Mouse (Mus musculus) ES-E14 (cell line): ENCODE measurements around the gene Mrpl45.

Source experiments
- CHD2 ChIP-seq: IDR thresholded peaks from 2 replicates; pipeline ENCODE4 v1.6.1; 2014; ENCODE audit warnings: mild to moderate bottlenecking, low read depth, low read length, inconsistent platforms
- HCFC1 ChIP-seq: IDR thresholded peaks from 2 replicates; pipeline ENCODE4 v1.6.1; 2012; ENCODE audit warnings: low read length, inconsistent platforms, borderline replicate concordance; ENCODE audit not compliant: insufficient read depth
- MAFK ChIP-seq: IDR thresholded peaks from 2 replicates; pipeline ENCODE4 v1.6.1; 2014; ENCODE audit warnings: mild to moderate bottlenecking, low read depth, low read length, inconsistent platforms; ENCODE audit not compliant: insufficient read depth
- ZC3H11A ChIP-seq: IDR thresholded peaks from 2 replicates; pipeline ENCODE4 v1.6.1; 2012; ENCODE audit warnings: low read depth, mild to moderate bottlenecking, inconsistent platforms, low read length, borderline replicate concordance

- TF ChIP-seq HCFC1, result no peak
- no peak for TF ChIP-seq ZC3H11A
- TF ChIP-seq MAFK, result no peak
- TF ChIP-seq CHD2, result no peak
Observed at GRCm38 (mm10) chr11:97352027-97352684, 36.6 kb downstream of the Mrpl45 start, which contains the start of gene Gpr179.
